Mouse (Mus musculus): Measurements from ENCODE around the gene Cpe. TPM values are rescaled to one million over a fixed set of nuclear protein-coding genes. Genes with fewer than 3 reads are reported as not detected.

Gene Cpe
- total RNA-seq, 2 experiments from 2014 or later, result 2,305 to 2,540 TPM

DNA sequence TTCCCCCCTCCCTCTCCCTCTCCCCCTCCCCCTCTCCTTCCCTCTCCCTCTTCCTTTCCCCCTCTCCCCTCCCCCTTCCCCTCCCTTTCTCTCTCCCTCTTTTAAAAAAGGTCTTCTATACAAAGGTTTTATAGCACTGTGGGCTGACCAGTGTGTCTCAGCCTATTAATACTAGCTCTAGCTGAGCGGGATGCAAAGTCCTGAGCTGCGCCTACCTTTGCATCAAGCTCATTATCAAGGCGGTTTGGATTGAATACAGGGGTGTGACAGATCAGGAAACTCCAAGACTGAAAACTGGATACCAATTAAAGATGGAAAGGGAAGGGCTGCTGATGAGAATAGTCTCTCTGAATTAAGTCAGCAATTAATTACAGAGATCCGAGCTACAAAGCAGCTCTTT lies 94.6 kb downstream of the Cpe start:
- intact Hi-C loops (cut with DNase I), result no loop called here
- no peak for DNase-seq (ENCODE audit: low spot score in 2 of 2)

DNA sequence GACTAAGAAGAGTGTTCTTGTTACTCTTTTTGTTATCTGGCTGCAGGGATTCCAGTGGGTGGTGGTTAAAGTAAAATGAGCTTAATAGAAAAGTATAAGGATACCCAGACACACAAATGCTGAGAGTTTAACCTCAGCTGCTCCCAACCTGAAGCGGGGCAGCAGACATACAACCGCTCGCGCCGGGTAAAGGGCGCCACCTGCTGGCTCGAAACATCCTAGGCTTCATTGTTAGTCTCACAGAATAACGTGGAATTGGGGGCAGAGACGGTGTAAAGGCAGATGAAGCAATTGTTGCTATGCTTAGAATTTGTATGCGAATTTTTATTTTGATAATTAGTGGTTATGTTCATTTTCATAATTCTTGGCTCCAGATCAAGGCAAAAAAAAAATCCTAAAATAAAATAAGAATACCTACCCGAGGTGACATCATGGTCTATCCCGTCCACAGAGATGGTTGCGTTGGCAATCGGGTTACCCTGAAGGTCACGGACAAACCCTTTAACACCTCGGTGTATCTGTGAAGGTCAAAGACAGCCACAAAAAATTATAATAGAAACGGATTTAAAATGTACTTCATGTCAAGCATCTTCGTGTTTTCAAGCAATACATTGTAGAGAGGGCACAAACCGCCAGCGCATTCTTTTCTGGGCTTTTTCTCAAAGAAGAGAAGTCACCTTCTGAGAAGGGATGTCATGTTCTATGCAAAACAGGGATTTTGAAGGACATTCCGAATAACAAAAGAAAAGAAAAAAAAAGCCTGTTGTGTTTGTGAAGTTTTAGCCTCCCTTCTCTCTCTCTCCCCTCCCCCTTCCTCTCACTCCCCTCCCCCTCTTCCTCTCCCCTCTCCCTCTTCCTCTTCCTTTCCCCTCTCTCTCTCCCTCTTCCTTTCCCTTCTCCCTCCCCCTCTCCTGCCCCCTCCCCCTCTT lies 95.5 kb downstream of the Cpe start:
- intact Hi-C loops (cut with DNase I), result no loop called here
- peak; percentile 69 for DNase-seq (ENCODE audit: low spot score in 2 of 2)

DNA sequence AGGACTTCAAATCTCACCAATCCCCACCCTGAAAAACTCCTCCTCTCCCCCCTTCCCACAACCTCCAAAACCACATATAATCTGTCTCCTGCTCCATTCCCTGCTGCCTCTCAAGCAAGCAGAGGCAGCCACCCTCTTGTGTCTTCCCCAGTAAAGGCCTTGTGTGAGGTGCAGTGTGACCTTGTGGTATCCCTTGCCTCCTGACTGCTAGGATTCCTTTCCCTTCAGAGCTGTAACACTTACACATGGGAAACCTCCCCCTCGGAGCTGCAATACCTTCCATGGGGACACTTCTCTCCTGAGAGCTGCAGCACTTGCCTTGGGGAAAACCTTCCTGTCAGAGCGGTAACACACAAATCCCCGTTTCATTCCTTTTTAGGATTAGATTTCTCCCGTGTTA lies 96.5 kb downstream of the Cpe start:
- no peak for DNase-seq (ENCODE audit: low spot score in 2 of 2)
- intact Hi-C loops (cut with DNase I), result no loop called here

DNA sequence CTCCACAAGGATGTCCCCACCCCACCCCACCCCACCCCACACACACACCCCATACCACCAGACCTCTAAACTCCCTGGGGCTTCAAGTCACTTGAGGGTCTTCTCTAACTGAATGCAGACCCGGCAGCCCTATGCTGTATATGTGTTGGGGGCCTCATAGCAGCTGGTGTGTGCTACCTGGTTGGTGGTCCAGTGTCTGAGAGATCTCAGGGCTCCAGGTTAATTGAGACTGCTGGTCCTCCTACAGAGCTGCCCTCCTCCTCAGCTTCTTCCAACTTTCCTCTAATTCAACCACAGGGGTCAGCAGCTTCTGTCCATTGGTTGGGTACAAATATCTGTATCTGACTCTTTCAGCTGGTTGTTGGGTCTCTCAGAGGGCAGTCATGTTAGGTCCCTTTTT lies 102.4 kb downstream of the Cpe start:
- no peak for DNase-seq (ENCODE audit: low spot score in 2 of 2)
- intact Hi-C loops (cut with DNase I), result no loop called here

DNA sequence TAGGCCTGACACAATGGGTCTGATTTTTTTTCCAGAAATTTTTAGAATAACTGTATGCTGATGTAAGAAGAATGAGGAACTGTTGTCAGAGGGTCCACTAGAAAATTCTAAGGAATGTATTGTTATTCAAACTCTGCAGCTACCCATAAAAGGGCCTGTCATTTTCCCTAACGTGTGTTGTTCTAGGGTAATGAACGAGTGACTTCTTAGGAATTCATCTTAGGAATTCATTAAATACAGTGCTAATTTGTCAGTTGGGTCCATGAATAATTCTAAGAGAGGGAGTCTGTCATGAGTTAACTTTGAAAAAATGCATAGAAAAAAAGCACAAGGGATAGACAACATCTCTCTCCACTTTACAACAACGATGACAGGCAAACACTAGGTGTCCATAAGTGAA lies 110.0 kb downstream of the Cpe start:
- DNase-seq (ENCODE audit: low spot score in 2 of 2), result no peak
- intact Hi-C loops (cut with DNase I), result no loop called here

DNA sequence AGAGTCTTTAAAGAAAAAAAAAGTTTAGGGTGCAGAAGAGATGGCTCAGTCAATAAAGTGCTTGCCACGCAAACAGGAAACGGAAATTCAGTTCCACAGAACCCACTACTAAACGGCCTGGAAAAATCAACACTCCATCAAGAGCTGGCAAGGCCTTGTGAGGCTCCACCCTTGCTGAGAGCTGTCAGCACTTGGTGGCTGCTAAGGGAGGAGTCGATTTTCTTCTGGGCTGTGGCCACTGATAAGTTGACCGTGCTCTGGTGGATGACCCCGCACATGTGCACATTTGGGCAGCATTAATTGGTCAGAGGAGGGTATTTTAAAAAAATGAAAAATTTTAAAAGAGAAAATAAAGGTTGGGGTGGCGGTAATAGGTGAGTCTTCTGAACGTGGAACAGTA lies 114.6 kb downstream of the Cpe start:
- no peak for DNase-seq (ENCODE audit: low spot score in 2 of 2)
- intact Hi-C loops (cut with DNase I), result no loop called here

DNA sequence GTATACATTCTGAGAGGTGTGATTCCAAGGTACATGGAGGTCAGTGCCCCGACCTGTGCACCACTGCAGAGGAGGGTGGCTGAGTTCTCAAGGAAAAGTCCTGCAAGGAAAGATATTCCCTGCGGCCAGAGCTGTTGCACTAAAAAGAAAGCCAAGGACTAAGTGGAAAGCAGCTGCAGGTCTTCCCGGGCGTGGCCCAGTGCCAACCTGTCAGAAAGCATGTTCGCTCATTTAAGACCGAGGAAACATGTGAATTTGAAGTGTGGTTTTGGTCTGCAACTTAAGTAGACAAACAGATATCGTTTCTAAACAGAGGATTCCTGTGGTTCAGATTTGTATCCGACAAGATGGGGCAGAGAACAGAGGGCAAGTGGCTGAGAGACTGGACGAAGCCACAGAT lies 117.9 kb downstream of the Cpe start:
- intact Hi-C loops (cut with DNase I), result no loop called here
- DNase-seq (ENCODE audit: low spot score in 2 of 2), result no peak

DNA sequence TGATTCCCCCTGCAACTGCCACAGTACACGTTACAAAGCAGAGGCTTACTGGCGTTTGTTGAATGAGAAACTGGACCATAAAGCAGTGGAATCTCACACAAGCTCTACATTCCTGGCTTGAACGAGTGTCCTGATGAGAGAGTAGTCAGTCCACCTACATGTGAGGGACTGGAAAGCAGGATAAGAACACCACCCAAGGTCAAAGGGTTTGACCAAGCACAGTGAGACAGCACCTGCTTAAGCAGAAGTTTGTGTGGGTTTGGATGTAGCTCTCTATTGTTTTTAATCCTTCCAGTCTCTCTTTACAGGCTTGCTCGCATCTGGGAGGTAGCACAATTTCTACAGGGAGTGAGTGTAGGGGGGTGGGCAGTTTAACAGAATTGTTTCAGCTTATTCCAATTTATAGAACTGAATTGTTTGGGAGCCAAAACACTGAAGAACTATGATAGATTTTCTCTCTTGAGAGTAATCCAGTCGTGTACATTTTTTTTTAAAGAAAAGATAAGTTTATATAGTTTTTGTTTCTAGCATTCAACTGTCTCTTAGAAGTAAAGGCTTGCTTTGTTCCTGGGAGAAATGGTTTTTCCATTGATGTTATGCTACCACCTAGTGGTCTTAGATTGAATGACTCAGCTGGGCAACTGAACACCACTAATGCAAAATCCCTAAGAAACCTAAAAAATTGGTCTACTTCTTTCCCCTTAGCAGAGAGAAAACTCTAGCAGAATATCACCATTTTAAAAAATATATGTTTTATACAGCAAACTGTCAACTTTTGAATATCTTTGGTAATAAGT lies 144.6 kb downstream of the Cpe start:
- intact Hi-C loops (cut with DNase I), result loop anchor here (1.0 to 5.0 kb wide), 2 partner anchors 341 to 525 kb away; partner anchors contain the start of gene Tll1
- peak; percentile 54 to 77 for DNase-seq (ENCODE audit: low spot score in 2 of 2)

DNA sequence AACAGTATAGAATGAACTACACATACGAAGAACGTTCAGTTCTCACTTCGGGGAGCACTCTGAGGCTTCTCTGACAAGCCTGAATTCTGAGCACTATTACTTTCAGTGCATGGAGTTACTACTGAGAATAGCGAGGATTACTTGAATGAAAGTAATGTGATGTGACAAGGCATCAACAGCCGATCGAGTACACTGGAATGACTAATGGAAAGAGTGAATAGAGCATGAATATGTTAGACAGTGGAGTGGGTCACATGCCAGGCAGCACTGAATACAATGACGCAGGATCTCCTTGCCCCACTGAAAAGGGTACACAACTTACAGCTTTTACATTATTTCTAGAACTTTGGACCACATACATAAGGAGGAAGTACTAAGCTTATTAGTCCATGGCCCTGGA lies 149.4 kb downstream of the Cpe start:
- no peak for DNase-seq (ENCODE audit: low spot score in 2 of 2)
- intact Hi-C loops (cut with DNase I), result no loop called here

Other genes with a start within 250 kb of the Cpe start
- gene Msmo1, start 40.7 kb upstream of the Cpe start, total RNA-seq (2021), result 10 to 100 TPM; 92.2 to 98.4 TPM
- 100 to 1,000 TPM; 153 to 175 TPM for gene Klhl2, start 157.0 kb upstream of the Cpe start, total RNA-seq (2021)